Mouse (Mus musculus): Measurements from ENCODE around the gene Nkx2-2.
"Not testable (repeated sequence)": the region's sequence is repeated elsewhere in the genome, so short reads cannot be mapped to it uniquely, and the experiment has no call there.

The Nkx2-2 gene

GRCm38 (mm10) chr2:147181926-147182708 lies 11.9 kb downstream of the Nkx2-2 start:
- no peak for DNase-seq (ENCODE audit: low spot score)

GRCm38 (mm10) chr2:147181304-147181665 lies 12.8 kb downstream of the Nkx2-2 start:
- no peak for DNase-seq (ENCODE audit: low spot score)

GRCm38 (mm10) chr2:147180649-147181303 lies 13.3 kb downstream of the Nkx2-2 start:
- no peak for DNase-seq (ENCODE audit: low spot score)

- DNase-seq (ENCODE audit: low spot score) = peak; percentile 60
Observed at GRCm38 (mm10) chr2:147178091-147179059, 15.7 kb downstream of the Nkx2-2 start.

- DNase-seq (ENCODE audit: low spot score) = peak; percentile 84
Observed at GRCm38 (mm10) chr2:147177672-147178071, 16.4 kb downstream of the Nkx2-2 start.

GRCm38 (mm10) chr2:147175296-147175695 lies 18.7 kb downstream of the Nkx2-2 start:
- DNase-seq (ENCODE audit: low spot score) = no peak

- no peak for DNase-seq (ENCODE audit: low spot score)
Observed at GRCm38 (mm10) chr2:147173751-147174150, 20.3 kb downstream of the Nkx2-2 start.

GRCm38 (mm10) chr2:147170538-147170937 lies 23.5 kb downstream of the Nkx2-2 start:
- not testable (repeated sequence) for DNase-seq (ENCODE audit: low spot score)

- DNase-seq (ENCODE audit: low spot score) = no peak
Observed at GRCm38 (mm10) chr2:147165863-147166262, 28.2 kb downstream of the Nkx2-2 start.

- no peak for DNase-seq (ENCODE audit: low spot score)
Observed at GRCm38 (mm10) chr2:147165376-147165775, 28.7 kb downstream of the Nkx2-2 start.

- no peak for DNase-seq (ENCODE audit: low spot score)
Observed at GRCm38 (mm10) chr2:147152543-147152942, 41.5 kb downstream of the Nkx2-2 start.

Measured in urinary bladder, postnatal 14 days (tissue).